Mouse (Mus musculus): Measurements from ENCODE around the gene Hhex.

The Hhex gene

DNA sequence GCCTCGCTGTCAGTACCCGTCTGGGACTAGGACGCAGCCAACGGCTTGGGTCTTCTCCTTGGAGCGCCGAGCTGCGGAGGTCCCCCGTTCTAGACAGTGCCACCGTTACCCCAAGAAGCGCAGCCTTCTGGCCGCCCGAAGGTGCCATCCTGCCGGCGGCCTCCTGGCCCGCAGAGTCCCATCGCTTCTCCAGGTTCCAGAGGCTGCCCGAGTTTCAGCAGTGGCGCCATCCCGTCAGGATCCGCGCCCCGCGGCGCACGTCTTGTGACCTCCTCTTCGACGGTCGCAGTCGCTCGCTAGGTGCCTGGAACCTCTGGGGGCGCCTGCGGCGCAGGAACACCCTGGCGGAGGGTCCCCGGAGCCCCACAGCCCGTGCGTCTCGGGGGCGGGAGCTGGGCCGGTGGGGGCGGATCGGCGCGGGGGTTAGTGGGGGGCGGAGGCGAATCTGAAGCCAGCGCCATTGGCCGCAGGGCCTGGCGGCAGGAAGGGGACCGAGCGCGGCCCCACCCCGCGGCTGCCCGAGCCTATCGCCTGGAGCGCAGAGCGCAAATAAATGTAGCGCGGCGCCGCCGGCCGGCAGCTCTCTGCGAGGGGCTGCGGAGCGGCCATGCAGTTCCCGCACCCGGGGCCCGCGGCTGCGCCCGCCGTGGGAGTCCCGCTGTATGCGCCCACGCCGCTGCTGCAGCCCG lies at the start of gene Hhex:
Gene Hhex, plus strand, starts transcription at position 548 of the 689 bp plus-strand sequence.
- DNase-seq (ENCODE audit: inconsistent ontology term): peak; percentile 38

DNA sequence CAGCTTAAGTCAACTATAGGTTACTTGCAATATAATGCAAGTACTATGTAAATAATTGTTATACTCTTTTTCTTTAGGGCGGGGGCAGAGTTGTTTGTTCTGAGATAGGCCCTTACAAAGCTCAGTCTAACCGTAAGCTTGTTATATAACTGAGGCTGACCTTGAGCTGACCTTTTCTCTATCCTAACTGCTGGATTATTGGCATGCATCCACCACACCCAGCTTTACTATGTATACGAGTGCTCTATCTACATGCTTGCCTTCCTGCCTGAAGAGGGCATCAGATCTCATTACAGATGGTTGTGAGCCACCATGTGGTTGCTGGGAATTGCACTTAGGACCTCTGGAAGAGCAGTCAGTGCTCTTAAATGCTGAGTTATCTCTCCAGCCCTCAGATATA lies 48.5 kb upstream of the Hhex start:
- no peak for DNase-seq (ENCODE audit: inconsistent ontology term)

DNA sequence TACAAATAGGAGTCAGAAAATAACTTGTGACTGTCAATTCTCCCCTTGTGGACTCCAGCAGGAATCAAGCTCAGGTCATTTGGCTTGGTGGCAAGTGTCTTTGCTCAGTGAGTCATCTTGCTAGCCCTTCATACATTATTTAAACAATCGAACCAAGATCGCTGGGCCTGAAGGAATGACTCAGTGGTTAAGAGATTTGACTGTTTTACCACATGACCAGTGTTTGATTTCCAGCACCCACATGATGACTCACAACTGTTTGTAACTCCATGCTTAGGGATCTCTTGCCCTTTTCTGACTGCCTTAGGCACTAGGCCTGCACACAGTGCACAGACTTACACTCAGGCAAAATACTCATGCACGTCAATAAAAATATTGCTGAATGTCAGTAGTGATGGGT lies 42.7 kb upstream of the Hhex start:
- peak; percentile 85 for DNase-seq (ENCODE audit: inconsistent ontology term)

DNA sequence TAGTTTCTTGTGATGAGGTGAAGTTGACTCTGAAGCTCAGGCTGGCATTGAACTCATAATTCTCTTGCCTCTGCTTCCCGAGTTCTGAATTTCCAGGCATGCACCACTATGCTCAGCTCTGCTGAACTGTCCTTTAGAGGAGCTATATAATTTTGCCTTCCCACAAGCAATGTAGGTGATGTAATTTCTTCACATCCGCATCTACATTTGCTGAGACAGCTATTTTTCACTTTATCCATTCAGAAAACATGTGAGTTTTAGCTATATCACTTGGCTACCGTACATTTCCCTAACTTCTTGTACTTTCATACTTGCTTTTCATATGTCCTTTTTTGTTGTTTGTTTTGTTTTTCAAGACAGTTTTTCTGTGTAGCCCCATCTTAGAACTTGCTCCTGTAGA lies 38.3 kb upstream of the Hhex start:
- no peak for DNase-seq (ENCODE audit: inconsistent ontology term)

DNA sequence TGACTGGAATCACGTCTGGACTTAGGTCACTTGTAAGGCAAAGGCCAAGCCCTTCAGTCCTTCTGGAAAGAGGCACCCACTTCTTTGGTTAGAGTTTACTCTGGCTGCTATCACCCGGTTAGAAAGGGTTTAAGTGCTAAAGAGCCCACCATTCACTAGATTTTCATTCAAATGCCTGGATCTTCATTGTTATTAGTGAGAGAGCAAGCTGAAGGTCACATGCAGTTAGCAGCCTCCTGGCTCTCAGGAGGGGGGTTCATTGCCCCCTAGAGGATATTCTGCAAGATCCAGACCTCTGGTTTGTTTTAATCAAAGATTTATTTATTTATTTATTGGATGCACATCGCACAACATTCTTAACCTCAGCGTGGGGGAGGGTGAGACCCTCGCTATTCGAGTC lies 33.7 kb upstream of the Hhex start:
- no peak for DNase-seq (ENCODE audit: inconsistent ontology term)

DNA sequence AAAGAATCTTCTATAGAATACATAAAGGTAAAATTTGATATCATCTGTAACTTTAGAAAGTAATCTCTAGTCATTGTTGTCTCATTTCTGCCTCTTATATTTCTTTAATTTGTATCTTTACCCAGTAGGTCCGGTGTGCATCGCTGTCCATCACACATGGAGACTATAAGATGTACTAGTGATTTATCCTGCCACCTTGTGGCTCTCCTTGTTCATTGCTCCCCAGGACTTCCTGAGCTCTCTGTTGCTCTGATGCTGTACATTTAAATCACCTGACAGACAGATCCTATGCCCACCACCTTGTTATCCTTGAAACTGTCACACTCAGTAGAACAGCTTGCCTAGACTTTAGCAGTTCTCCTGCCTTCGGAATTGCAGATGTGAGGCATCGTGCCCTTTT lies 16.3 kb upstream of the Hhex start:
- peak; percentile 39 for DNase-seq (ENCODE audit: inconsistent ontology term)

DNA sequence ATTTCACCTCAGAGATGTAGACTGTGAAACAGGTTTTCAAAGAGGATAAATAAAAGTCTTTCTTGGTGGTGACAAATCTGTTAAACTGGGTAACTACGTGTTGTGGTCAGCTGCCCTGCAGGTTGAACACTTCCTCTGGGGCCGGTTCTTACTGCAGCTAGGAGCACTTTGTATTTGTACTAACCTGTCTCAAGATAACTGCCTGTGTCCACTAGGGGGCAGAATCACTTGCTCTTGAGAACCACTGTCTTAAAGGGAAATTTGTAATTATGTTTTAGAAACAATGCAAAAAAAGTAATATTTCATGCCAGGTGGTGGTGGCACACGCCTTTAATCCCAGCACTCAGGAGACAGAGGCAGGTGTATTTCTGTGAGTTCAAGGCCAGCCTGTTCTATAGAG lies 15.0 kb upstream of the Hhex start:
- peak; percentile 29 for DNase-seq (ENCODE audit: inconsistent ontology term)

DNA sequence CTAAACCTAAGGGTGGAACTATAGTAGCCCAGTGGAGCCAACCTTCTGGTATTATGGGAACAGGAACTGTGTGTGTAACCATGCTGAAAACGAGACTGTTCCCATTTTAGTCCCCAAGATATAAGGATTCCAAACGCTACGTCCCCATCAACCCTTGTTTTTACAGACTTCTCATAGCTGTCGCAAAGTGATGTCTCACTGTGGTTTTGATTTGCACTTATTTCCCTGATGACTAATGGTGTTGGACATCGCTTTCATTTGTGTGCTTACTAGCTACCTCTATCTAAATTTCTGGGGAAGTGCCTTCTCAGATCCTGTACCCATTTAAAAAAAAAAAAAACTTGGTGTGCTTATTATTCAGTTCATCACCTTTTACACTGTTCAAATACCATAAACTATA lies 6.0 kb upstream of the Hhex start:
- DNase-seq (ENCODE audit: inconsistent ontology term): no peak

DNA sequence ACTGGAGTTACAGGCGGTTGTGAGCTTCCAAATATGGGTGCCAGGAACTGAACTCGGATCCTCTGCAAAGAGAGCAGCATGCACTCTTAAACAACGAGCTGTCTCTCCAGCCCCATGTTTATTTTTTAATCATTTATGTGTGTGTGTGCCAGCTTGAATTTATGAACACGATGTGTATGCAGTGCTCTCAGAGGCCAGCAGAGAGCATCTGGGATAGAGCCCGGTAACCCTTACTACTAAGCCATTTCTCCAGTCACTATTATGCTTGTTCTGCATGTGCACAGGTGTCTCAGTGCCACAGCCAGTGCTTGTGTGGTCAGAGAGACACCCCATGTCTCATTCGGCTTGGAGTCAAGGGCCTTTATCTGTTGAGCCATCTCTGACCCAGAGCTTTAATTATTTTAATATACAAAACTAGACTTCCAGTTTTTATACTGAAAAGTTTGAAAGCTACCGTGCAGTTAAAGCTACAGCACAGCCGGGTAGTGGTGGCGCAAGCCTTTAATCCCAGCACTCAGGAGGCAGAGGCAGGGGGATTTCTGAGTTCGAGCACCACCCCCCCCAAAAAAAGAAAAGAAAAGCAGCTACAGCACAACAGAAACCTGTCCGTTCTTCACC lies 3.4 kb upstream of the Hhex start:
- no peak for DNase-seq (ENCODE audit: inconsistent ontology term)

DNA sequence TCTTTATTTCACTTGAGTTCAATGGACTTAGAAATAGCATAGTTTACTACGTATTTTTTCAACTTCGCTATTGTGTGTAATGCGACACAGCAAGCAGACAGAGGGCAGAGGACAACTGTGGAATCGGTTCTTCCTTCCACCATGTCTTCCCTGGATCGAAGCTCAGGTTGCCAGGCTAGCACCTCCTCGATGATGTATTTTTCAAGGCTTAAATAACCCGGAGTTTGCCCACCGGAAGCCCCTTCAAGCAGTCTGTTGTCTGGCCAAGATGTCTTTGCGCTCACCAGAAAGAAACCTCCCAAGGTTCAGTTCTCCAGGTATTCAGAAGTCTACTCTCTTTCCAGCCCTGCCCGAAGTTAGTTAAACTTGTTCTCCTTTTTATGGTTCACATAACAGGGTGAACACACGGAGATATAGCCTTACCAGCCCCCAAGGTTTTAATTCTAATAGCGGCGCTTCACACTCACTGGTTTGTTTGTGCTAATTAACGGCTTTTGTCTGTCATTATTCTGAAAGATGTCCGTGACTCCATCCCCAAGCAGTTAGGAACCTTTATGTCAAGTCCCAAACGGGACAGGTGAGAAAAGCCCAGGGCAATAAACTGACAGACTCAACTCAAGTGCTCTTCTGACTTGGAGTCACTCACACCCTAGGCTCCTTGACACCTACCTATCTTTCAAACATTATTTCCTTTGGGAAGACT lies 1.6 kb upstream of the Hhex start:
- DNase-seq (ENCODE audit: inconsistent ontology term): no peak

DNA sequence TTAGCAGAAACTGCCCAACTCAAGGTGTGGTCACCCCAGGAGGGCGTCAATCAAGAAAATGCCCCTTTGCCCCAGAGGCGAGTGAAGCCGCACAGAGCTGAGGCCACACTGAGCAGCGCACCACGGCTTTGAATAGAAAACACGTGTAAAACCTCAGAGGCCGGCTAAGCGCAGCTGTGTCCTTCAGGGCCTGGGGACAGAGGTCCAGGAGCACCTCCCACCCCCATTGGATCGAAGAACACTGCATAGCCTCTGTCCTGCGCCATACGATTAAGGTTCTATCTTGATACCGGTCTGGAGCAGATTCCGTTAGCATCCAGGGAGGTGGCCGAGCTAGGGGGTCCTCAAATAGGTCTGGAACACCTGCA lies 731 bp upstream of the Hhex start:
- no peak for DNase-seq (ENCODE audit: inconsistent ontology term)

DNA sequence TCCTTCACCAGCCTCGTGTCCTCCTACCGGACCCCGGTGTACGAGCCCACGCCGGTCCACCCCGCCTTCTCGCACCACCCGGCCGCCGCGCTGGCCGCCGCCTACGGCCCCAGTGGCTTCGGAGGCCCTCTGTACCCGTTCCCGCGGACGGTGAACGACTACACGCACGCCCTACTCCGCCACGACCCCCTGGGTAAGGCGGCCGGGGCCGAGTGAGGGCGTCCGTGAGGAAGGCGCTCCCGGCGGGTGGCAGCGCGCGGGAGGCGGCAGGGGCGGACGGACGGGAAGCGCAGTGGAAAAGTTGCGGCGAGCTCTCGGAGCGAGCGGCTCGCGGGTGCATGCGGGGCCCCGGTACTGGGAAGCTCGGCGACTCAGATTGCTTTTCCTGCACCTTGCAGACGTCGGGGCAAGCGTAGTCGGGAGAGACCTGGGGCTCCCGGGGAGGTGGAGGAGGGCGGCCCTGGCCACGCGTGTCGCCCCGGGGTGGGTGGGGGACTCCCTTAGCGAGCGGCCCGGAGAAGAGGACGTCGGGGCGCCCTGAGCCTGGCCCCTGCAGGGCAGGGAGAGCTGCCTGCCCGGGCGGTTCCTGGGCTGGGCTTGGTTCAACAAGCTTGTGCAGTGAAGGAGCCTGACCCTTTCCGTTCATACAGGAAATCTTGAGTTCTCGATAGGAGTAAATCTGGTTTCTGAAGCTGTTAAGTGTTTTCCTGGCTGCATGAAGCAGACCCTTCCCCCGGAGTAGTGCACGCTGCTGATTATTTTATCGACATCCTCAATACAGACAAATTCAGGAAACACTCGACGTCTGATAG lies 637 bp downstream of the Hhex start:
- no peak for DNase-seq (ENCODE audit: inconsistent ontology term)

DNA sequence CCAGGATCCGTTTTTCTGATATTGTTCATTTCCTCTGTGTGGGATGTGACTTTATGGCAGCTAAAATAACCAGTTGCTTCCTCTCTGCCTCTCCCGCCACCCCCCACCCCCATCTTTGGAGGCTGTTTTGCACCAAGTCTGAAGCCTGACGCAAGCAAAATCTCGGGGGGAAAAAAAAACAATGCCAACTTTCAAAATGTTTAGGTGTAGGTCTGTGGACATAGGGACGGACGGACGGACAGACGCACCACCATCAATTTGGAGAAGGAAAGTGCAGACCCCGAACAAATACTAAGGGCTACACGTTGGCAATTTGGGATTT lies 1.2 kb downstream of the Hhex start:
- DNase-seq (ENCODE audit: inconsistent ontology term): no peak

DNA sequence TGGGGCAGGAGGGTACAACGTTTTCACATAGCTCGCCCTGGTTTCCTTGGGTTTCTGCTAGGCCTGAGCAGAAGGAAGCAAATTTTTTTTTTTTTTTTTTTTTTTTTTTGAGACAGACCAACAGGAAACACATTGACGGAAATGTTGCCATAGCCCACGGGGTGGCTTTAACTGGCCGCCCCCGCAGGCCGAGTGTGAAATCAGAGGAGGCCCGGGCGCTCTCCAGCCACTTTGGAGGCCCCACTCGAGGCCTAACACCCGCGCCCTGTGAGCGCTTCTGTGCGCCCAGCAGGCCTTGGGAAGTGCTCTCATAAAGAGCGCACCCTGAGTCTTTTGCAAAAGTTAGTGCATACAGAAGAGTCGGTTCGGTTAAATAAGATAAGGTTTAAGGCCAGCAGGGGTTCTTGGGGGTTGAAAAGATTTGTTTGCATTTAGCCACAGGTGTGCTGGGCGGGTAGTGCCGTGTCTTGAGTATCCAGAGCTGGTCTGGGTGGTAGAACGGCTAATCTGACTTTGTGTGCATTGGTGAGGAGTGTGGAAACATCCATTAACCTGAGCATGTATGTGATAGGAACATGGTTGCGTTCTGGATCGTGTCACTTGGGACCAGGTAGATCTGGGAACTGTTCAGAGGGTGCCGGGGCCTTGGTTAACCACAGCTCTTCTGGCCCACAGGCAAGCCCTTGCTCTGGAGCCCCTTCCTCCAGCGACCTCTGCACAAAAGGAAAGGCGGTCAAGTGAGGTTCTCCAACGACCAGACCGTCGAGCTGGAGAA lies 2.1 kb downstream of the Hhex start:
- no peak for DNase-seq (ENCODE audit: inconsistent ontology term)

DNA sequence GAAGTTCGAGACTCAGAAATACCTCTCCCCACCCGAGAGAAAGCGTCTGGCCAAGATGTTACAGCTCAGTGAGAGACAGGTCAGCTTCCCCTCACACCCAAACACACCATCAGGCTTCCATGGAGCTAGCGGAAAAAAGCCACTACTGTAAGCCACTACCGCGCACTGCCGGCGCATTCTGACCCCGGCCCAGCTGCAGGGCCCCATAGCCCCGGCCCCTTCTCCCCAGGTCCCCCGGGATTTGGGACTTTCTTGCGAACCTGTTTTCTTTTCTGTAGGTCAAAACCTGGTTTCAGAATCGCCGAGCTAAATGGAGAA lies 2.6 kb downstream of the Hhex start:
- DNase-seq (ENCODE audit: inconsistent ontology term): no peak

DNA sequence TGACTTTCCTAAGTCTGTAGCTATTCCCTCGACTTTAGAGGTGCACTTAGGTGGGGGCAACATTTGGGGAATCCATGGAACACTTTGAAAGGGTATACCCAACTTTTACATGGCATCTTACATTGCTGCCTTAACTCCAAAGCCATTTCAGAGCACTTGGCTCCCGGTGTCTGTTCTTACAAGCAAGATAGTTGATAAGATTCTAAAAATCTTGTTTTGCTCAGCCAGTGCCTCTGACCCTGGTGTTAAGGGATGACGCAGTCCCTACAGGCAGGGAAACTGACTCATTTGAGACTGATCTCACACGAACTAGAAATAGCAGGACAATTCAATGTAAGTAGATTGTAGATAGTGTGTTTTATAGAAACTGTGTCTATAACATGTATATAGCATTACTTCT lies 5.6 kb downstream of the Hhex start:
- no peak for DNase-seq (ENCODE audit: inconsistent ontology term)

DNA sequence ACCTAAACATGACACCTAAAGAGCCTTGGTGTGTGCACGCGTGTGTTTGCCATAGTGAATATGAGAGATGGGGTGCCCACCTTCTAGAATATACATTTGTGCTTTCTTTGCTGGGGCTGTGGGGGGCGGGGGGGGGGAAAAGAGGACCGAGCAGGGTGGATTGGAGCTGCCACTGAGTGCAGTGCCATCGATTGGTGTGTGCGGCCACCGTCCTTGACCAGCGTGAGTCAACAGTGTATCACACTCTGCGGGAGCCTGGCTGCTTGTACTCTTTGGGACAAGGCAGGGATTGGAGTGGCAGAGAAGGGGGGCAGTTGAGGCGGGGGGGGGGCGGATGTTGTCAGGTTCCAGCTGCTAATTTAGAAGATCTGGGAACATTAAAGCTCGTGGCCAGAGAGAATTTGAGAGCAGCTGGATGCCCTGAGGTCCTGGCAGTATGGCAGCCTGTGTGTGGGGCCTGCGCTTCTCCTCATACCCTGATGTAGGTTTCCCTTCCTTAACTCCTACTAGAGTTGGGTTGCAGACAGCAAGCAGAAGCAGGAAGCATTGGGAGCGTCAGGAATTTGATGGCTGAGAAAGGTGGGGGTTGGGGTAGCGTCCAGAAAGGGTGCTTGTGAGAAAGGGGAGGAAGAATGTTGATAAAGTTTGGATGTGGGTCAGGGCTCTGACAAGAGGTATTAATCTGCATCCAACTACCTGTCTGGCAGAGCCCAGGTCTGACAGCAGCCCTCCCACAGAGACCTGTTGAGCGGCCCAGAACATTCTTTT lies 6.3 kb downstream of the Hhex start:
- no peak for DNase-seq (ENCODE audit: inconsistent ontology term)

DNA sequence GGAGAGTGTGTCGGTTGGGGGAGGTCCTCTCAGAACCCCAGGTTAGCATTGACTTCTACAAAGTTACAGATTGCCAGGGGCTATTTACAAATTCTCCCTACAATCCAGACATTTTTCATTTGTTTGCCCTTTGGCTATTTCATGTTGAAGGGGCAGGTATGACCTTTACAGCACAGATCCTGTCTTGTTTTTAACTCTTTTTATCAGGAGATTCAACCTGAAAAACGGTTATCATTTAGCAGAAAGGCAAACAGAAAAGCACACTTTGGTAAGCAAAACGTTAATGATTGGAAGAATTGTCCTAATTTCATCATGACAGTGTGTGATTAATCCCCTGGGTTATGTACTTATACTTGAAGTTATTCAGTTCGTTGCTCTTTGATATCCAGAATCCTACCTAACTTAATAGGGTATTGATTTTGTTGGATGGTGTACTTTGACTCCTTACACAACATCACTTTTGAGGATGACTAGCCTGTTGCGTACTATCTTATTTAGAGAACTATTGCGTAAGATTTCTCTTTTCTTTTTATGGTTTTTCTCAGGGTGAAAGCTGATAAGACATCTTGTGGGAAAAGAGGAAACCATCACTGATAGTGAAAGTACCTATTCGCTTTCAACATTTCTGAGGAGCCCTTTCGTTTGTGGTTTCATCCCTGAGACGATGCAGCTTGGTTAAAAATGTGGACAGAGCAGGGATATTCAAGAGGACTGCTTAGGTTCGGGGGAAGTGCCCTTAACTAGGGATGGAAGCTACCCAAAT lies 8.1 kb downstream of the Hhex start:
- DNase-seq (ENCODE audit: inconsistent ontology term): no peak

DNA sequence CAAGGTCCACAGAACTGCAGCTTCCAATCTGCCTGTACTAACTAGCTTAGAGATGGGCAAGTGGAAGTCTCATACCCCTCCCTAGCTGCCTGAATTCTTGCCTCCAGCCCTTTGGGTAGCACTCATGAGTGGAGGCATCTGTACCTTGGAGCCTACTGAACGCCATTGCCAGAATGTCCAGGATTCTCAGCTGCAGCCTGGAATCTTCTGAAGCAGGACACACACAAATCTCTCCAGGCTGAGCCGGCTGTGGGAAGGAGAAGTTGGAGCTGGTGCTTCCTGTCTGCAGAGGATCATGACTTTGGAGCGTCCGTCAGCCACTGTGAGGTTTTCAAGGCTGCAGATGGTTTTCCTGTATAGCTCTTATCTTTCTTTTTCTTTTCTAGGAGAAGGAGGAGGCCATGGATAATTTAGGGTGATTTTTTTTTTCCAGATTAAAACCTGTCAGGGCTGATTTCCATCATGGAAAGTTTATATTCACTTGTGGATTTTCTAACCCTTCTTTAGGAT lies 9.1 kb downstream of the Hhex start:
- no peak for DNase-seq (ENCODE audit: inconsistent ontology term)

DNA sequence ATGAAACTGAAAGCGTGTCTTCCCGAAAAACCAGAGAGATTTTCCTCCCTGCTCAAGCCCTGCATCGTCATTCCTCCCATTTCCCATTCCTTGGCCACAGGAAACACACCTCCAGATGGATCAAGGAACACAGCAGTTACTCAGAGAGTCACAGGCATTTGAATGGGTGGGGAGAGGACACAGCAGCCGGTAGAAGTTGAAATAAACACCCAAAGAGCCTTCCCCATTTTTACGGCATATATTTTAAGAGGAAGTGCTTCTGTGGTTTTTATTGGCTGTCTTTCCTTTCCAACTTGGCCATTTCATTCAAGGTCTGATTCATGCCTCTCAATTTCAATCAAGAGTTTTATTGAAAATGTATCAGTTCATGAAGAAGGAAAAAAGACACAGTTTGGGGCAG lies 13.6 kb downstream of the Hhex start:
- no peak for DNase-seq (ENCODE audit: inconsistent ontology term)
